Mouse (Mus musculus): ENCODE data around the gene Atpaf1. TPM values are rescaled to one million over a fixed set of nuclear protein-coding genes. Genes with fewer than 3 reads are reported as not detected.

The Atpaf1 gene
- polyA plus RNA-seq, 1 experiment = 14.7 TPM

DNA sequence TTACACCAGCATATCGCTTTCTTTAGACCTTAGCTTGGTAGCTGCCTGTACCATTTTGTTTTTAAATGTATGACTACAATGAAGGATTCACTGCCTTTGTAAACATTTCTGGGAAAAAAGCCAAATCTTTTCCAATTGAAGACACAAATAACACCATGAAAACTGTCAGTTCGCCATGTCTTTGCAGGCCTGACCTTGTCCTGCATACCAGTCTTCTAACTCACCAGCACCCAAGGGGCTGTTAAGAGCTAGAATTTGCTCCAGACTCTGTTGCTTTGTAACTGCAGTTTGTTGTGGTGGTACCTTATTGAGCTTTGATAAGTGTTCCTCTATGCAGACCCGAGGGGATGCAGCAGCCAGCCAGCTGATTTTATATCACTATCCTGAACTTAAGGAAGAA lies 15.4 kb downstream of the Atpaf1 start:
- DNase-seq (ENCODE audit: low read depth) = no peak

DNA sequence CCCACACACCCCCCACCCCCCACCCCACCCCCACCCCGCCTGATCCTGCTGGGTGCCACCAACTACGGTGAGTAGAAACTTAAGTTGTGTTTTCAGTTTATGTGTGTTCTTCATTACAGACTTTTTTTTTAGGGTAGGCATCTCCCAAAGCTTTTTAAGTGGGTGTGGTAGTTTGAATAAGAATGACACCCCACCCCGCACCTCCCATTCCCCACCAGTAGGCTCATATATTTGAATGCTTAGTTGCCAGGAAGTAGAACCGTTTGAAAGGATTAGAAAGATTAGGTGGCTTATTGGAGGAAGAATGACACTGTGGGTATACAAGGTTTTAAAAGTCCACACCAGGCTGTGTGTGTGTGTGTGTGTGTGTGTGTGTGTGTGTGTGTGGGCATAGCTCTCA lies 27.7 kb downstream of the Atpaf1 start:
- no peak for DNase-seq (ENCODE audit: low read depth)

GRCm38 (mm10) chr4:115815606-115816005 lies 31.0 kb downstream of the Atpaf1 start:
- DNase-seq (ENCODE audit: low read depth) = no peak

GRCm38 (mm10) chr4:115820199-115820598 lies 35.6 kb downstream of the Atpaf1 start:
- no peak for DNase-seq (ENCODE audit: low read depth)

DNA sequence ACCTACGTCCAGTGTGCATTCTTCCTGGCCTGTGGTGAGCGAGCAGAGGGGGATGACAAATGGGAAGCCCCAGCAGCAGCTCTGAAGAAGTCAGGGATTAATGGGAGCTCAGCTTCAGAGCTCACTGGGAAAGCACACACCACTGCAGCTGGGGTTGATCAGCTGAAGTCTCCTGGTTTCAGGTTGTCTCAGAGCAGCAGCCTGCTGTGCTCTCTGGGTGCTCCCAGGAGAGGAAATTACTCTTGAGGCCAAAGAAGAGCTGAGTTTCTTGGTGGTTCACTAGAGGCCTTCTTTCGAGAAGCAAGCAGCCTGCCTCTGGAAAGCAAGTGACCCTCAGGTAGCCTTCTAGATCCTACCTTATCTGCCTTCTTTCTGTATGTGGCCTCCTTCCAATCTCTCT lies 36.3 kb downstream of the Atpaf1 start:
- DNase-seq (ENCODE audit: low read depth) = no peak

DNA sequence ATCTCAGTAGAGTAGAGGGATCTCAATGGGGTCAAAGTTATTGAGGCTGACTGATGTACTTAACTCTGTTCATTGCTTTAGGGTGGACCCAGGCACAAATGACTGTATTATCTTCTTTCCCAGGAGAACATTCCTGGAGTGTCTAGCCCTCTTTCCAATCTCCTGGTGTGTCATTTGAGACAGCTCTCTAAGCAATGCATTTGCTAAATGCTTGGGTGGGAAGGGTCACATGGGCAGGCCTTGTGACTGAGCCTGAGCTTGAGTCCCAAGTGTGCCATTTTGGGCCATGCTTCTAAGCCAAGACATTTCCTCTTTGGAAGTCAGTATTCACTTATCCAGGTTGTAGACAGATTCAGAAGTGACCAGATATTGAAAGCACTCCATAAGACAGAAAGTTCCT lies 36.8 kb downstream of the Atpaf1 start:
- DNase-seq (ENCODE audit: low read depth) = no peak

DNA sequence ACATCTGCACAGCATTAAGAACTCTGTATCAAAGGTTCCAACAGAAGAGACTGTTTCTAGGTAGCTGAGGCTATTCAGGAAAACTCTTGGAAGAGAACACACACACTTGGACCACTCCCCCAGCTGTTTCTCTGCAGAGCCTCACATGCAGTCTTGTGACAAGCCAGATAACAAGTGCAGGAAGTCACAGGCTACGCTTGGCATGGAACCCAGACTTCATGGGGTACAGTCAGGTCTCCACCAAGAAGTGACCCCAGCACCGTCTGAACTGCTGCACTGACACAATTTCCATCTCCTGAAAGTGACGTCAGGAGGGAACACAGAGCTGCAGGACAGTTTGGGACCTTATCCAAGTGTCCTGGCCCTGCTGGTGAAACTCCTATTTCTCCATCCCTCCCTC lies 37.3 kb downstream of the Atpaf1 start:
- no peak for DNase-seq (ENCODE audit: low read depth)

GRCm38 (mm10) chr4:115824178-115824577 lies 39.6 kb downstream of the Atpaf1 start:
- no peak for DNase-seq (ENCODE audit: low read depth)

DNA sequence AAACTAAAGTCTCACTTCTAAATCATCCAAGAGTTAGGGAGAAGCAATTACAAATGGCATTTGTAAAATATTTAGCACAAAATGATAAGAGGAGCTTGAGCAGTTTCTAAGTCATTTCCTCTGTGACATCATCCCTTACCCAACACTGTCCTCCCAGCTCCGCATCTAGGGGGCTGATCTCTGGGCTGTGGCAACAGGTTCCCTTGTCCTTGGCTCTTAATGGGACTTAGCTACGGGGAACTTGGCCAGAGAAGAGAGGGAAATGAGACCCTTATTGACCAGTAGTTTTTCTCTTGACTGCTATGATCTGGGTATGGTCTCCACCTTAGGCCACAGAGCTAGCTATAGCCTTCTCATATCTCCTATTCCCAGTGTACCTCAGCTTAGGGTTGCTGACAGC lies 40.7 kb downstream of the Atpaf1 start:
- no peak for DNase-seq (ENCODE audit: low read depth)

DNA sequence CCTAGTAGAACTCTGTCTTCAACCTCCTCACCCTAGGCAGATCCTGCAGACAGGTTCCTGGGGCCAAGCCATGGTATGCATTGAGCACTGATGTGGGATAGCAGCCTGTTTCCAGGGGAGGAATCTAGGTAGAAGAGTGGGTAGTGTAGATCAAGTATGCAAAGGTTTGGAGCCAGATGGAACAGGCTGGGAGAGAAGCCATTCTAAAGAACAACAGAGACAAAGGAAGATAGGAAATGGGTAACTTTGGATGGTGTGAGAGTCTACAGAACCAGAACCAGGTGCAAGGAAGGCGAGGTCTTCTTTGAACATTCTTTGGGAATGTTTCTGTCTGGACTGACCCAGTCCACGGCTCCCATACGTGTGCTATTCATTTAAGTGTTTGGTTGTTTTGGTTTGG lies 42.5 kb downstream of the Atpaf1 start:
- DNase-seq (ENCODE audit: low read depth) = no peak

DNA sequence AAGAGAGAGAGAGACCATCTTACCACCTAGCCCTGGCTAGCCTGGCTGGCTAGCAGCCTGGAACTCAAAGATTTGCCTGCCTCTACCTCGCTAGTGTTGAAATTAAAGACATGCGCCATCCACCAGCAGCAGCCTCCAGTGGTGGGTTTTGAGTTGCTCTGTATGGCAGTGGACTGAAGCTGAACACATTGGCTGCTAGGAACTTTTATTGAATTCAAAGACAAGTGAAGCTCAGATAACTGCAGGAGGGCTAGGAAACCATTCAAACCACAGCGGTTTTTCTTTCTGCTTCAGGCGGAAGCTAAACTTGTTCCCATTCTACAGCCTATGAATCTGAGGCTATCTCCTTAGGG lies 42.9 kb downstream of the Atpaf1 start:
- DNase-seq (ENCODE audit: low read depth) = no peak

- DNase-seq (ENCODE audit: low read depth) = no peak
Observed at GRCm38 (mm10) chr4:115827888-115828571, 43.4 kb downstream of the Atpaf1 start, which contains the start of gene Mob3c. Gene Mob3c, plus strand, starts transcription at chr4:115828092.

DNA sequence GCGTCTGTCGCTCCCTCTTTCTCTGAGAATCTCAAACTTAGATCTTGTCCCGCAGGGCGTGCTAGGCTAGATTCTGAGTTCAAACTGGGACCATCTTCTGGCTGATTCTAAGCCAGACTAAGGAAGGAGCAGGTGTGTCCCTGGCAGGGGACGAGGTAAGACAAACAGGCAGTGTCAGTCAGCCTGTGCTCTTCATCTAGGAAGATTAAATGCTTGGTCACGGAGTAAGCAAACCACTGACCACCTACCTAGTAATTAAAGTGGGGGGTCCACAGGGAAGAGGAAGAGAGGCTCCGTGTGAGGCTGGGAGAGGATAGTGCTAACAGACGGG lies 43.9 kb downstream of the Atpaf1 start:
- no peak for DNase-seq (ENCODE audit: low read depth)

DNA sequence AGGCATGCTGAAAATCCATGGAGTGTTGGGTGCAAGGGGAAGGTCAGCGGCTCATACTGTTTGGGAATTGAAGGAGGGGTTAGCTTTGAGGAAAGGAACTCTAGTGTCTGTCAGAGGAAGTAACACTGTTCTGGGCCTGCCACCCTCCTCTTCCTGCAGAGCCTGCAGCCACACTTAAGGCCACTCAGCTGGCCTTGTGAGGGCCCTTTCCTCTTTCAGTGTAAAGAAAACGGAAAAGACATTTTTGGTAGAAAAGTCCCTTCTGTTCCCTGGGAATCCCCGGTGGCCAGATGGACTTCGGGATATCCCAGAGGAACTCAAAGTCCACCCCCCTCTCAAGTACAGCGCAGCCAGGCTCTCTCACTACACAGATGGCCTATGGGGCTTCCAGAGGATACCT lies 45.9 kb downstream of the Atpaf1 start:
- no peak for DNase-seq (ENCODE audit: low read depth)

DNA sequence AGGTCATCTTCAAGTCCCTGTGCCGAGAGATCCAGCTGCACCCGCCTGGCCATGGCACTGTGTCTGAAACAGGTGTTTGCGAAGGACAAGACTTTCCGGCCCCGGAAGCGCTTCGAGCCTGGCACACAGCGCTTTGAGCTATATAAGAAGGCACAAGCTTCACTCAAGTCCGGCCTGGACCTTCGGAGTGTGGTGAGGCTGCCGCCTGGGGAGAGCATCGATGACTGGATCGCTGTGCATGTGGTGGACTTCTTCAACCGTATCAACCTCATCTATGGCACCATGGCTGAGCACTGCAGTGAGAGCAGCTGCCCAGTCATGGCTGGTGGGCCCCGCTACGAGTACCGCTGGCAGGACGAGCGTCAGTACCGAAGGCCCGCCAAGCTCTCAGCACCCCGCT lies 46.6 kb downstream of the Atpaf1 start:
- DNase-seq (ENCODE audit: low read depth) = no peak

GRCm38 (mm10) chr4:115832040-115832439 lies 47.4 kb downstream of the Atpaf1 start:
- no peak for DNase-seq (ENCODE audit: low read depth)

DNA sequence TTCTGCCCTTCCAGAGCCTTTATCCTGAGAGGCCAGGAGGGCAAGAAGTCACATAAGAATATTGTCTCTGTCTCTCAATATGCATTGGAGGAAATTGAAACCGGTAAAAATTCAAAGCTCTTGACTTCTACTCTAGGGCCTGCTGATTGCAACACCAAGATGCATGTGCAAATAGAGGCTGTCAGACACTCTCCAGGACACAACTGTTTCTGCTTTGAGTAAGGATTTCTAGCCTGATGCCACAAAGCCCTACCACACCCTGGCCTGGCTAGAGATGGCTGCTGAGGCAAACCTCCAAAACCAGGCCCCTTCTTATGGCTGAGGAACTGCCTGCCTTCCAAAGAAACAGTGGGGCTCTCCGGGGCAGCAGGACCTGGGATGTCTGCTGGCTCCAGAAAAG lies 51.0 kb downstream of the Atpaf1 start:
- no peak for DNase-seq (ENCODE audit: low read depth)

DNA sequence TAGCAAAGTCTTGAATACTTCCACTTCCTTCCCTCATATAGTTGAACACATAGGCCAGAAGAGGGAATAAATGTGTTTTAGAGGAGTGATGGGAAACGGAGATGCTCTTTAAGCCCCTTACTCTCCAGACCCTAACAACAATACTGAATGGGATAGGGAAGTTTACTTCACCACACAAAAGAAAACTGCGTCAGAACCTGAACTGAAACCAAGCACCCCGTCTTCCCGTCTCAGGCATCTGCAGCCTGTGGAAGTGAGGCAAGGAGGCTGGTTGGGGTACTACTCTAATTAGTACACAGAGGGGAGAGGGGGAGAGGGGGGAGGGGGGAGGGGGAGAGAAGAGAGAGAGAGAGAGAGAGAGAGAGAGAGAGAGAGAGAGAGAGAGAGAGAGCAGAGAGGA lies 53.6 kb downstream of the Atpaf1 start:
- no peak for DNase-seq (ENCODE audit: low read depth)

- no peak for DNase-seq (ENCODE audit: low read depth)
Observed at GRCm38 (mm10) chr4:115838696-115839641, 54.4 kb downstream of the Atpaf1 start, which contains the start of gene Mknk1. Gene Mknk1, plus strand, starts transcription at chr4:115839198.

GRCm38 (mm10) chr4:115839956-115840355 lies 55.3 kb downstream of the Atpaf1 start:
- DNase-seq (ENCODE audit: low read depth) = no peak

- DNase-seq (ENCODE audit: low read depth) = no peak
Observed at GRCm38 (mm10) chr4:115840842-115841241, 56.2 kb downstream of the Atpaf1 start.

- no peak for DNase-seq (ENCODE audit: low read depth)
Observed at GRCm38 (mm10) chr4:115846656-115847055, 62.0 kb downstream of the Atpaf1 start.

DNA sequence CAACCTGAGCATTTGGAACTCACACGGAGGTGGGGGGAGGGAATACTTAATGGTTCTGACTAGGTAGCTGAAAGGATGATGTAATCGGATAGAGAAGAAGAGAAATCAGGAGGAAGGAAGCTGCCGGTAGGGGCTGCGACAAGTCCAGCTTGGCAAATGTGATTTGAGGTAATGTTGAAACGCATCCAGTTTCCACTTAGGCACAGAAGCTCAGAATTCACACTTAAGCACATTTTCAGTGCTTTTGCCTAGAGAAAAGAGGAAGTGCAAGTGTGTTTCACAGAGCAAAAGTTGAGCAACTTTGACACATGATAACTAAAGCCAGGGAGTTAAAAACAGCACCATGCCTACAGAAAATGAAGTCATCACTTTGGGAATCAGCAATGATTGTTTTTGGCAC lies 62.8 kb downstream of the Atpaf1 start:
- DNase-seq (ENCODE audit: low read depth) = no peak

All from gonadal fat pad, adult 2 months (tissue).